19 mouse cellular contexts compared by ENCODE assay signal in genomic region chr7:119160015-119160414, GRCm38 (mm10). TPM values are rescaled to one million over a fixed set of nuclear protein-coding genes. Genes with fewer than 3 reads are reported as not detected.
"Had no signal": no experiment of that assay in that cellular context is flagged by ENCODE, and none has a peak within 500 bp of the region (broad histone marks: within the 10 kb centered on the region; RNA-seq: fewer than 3 reads in every experiment).

No protein-coding gene starts in this region.

- H3K4me3 ChIP-seq: kidney, embryonic 15.5 days; limb, embryonic 10.5 days; liver, embryonic 15.5 days; myocyte; neural tube, embryonic 12.5 days had no signal

- H3K4me2 ChIP-seq: kidney, embryonic 15.5 days; liver, embryonic 11.5 days; liver, embryonic 15.5 days; neural tube, embryonic 12.5 days had no signal

- H3K4me1 ChIP-seq: kidney, embryonic 15.5 days; limb, embryonic 10.5 days; liver, embryonic 15.5 days; neural tube, embryonic 12.5 days had no signal

- DNase-seq: kidney, adult 2 months; kidney, postnatal 14 days; lung, adult 2 months; lung, postnatal 36 days; right cerebral cortex, adult 18-20 months; right cerebral cortex, postnatal 25 days; thymus, postnatal 36 days had no signal

- H3K27ac ChIP-seq: kidney, embryonic 15.5 days; limb, embryonic 10.5 days; liver, embryonic 15.5 days; neural tube, embryonic 12.5 days had no signal

- H3K27me3 ChIP-seq: kidney, embryonic 15.5 days; liver, embryonic 15.5 days; neural tube, embryonic 12.5 days had no signal

- H3K9ac ChIP-seq: kidney, embryonic 15.5 days; liver, embryonic 15.5 days; neural tube, embryonic 12.5 days had no signal

- ATAC-seq: intestine, embryonic 16.5 days; lung, postnatal 0 days had no signal

- H3K9me3 ChIP-seq: kidney, embryonic 15.5 days; limb, embryonic 10.5 days; liver, embryonic 15.5 days; neural tube, embryonic 12.5 days had no signal

- H3K36me3 ChIP-seq: kidney, embryonic 15.5 days; limb, embryonic 10.5 days; liver, embryonic 15.5 days; neural tube, embryonic 12.5 days had no signal

RNA-seq across cellular contexts. Expression of gene Gpr139, which starts 24.4 kb away (rescaled TPM):
- total RNA-seq: megakaryocyte progenitor cell, adult 5-6 weeks had no signal
- polyA plus RNA-seq: intestine, embryonic 16.5 days; kidney, adult 2 months; large intestine, adult 2 months; limb, embryonic 10.5 days; liver, embryonic 11.5 days; liver, embryonic 15.5 days; lung, adult 2 months; lung, postnatal 0 days; myocyte; small intestine, adult 2 months; thymus, postnatal 0 days had no signal
